Mouse (Mus musculus) urinary bladder, postnatal 4 days (tissue): Measurements from ENCODE around the gene Ugt1a9.
"Not testable (repeated sequence)": the region's sequence is repeated elsewhere in the genome, so short reads cannot be mapped to it uniquely, and the experiment has no call there.

Experiments used
- DNase-seq, 2 experiments: peaks; one replicate each; pipeline ENCODE4 v3.0.0; 2021 to 2022; ENCODE audit warnings: low spot score in 2 of 2

Ugt1a9 gene

DNA sequence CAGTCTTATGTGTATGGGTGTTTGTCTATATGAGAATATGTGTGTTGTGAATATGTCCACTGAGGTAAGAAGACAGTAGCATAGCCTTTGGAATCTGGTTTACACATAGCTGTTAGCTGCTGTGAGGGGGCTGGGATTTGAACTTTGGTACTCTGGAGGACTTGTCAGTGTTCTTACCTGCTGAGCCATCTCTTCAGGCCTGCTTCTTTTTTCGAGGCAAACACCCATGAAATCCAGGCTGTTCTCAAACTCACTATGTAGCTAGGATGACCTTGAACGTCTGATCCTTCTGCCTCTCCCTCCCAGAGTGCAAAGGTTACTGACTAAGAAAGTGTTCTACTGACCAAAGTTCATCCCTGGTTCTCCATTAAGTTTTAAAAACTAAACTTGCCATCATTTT is 35.1 kb downstream of the Ugt1a9 start:
- DNase-seq = no peak

- DNase-seq = not testable (repeated sequence)
These were observed 38.5 kb downstream of the Ugt1a9 start for GRCm38 (mm10) chr1:88109027-88109557.

DNA sequence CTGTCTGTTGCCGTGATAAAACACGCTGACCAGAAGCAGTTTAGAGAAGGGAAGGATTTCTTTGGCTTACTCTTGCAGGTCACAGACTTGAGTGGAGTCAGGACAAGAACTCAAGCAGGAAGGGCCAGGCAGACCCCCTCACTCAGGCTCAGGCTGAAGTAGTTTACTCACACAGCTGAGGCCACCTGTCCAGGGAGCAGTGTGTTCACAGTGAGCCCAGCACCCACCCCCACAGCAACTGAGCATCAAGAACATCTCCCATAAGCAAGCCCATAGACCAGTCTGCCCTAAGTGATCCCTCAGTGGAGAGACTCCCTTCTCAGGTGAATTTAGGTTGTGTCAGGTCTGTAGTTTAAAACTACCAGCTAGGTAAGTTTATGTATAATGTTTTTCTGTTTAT is 39.0 kb downstream of the Ugt1a9 start:
- not testable (repeated sequence) for DNase-seq

GRCm38 (mm10) chr1:88112769-88113168 is 42.2 kb downstream of the Ugt1a9 start:
- not testable (repeated sequence) for DNase-seq

DNA sequence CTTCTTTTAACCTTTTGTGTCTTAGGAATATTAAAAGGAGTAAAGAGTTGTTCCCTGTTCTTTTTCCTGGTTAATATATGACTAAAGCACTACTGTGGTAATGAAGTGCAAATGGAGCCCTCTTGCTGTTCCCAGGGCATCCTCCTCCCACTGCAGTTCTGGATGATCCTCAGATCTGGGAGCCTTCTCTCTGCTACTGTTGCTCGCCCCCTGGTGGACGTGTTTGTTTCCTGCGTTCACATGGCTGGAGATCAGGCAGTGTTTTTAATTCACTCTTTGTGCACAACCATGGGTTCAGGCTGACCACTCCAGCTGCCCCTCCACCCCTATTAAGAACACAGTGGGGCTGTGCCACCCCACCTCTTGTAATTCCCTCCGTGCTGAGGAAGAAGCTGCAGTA is 50.0 kb downstream of the Ugt1a9 start:
- DNase-seq = not testable (repeated sequence)

DNA sequence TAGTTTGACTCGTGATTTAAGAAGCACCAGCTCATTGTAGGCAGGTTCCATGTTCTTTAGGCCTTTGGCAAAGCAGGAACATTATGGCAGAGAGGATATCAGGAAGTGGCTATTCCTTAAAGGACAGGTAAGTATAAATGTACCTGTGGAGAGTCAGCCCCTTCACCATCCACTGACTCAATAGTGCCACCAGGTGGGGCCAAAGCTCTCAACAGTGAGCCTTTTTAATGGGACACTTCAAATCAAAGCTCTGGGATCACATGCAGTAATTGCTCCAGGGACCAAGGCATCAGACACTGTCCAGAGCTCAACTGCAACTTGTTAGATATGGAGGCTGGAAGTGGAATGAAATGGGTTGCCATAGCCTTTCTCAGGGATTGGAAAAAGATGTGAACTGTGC is 50.9 kb downstream of the Ugt1a9 start:
- DNase-seq = not testable (repeated sequence)

GRCm38 (mm10) chr1:88125827-88126360 is 55.3 kb downstream of the Ugt1a9 start:
- not testable (repeated sequence) for DNase-seq

DNA sequence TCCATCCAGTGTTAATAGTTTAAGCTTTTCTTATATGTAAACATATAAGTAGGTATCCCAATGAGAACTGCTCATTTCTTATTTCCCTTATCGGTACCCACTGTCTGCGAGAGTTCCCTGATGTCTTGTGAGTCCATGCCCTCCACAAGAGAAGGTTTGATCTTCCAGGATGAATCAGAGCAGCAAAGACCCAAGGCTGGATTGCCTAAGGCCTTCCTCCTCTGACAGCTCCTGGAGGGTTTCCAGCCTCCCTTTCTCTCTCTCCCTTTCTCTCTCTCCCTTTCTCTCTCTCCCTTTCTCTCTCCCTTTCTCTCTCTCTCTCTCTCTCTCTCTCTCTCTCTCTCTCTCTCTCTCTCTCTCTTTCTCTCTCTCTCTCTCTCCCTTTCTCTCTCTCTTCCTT is 58.5 kb downstream of the Ugt1a9 start:
- DNase-seq = not testable (repeated sequence)

DNA sequence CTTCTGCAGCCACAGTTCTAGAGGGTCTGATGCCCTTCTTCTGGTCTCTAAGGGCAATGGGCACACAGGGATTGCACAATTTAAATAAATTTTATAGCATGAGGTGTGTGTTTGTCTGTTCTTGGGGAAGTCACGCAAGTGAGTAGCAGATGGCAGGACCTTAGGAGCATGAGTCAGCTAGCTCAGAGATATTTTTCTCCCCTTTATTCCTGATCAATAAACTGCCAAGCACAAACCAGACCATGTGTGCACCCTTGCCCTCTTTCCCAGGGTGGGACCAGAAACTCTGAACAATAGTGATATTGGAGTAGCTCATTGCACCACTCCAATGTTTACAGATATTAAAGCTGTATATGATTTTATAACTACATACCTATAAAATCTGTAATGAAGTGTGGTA is 59.6 kb downstream of the Ugt1a9 start:
- not testable (repeated sequence) for DNase-seq

- no peak for DNase-seq
These were observed 63.4 kb downstream of the Ugt1a9 start for GRCm38 (mm10) chr1:88133908-88134456.

GRCm38 (mm10) chr1:88134457-88135011 is 63.9 kb downstream of the Ugt1a9 start, which contains the start of gene Ugt1a6a:
Gene Ugt1a6a (plus strand): TSS chr1:88134809.
- DNase-seq = peak in 1 of 2 experiments; percentile 51

DNA sequence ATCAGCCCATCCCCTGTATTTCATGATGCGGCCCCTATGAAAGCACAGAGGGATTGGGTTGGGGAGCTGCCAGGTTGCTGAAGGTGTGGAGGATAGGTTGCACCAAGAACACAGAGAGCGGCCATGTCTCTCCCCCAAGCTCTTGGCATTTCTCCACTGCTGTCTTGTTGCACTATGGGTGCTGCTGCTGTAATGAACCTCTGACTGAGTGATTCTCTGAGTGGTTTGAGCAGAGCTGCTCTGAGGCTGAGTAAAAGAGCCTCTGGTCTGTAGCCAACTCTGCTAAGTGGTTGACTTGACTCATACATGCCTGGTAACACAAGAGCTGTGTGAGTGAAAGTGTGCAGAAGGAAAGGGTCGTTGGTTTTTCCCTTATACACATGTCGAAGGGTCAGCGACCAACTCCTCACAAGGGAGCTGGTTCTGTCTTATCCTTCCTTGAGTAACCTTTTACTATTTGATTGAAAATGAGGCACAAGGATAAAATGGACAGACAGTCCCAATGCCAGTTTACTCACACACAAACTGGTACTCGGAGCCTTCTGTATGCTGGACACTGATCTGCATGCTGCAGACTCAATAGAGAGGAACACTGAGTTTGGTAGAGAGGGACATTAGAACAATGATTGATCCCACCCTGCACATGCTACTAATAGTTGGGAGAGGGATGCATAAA is 64.8 kb downstream of the Ugt1a9 start:
- DNase-seq = not testable (repeated sequence)

DNA sequence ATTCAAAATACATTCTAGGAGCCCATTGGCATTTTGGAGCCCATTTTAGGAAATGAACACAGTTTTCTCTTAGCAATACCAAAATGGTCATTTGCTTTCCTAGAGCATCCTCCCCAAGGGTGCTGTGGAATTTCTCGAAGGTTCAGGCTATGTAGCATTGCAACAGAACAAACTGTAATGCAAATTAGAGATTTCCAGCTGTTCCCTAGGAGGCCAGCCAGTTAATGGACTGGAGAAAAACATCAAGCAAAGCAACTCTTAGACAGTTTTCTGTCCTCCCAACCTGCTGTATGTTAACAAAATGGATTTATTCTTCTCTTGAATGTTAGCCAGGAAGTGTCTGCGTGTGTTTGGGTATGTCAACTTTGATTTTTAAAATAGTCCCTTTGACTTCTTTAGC is 66.0 kb downstream of the Ugt1a9 start:
- no peak for DNase-seq

- no peak for DNase-seq
These were observed 66.7 kb downstream of the Ugt1a9 start for GRCm38 (mm10) chr1:88137264-88137663.

GRCm38 (mm10) chr1:88138145-88138544 is 67.5 kb downstream of the Ugt1a9 start:
- DNase-seq = no peak

DNA sequence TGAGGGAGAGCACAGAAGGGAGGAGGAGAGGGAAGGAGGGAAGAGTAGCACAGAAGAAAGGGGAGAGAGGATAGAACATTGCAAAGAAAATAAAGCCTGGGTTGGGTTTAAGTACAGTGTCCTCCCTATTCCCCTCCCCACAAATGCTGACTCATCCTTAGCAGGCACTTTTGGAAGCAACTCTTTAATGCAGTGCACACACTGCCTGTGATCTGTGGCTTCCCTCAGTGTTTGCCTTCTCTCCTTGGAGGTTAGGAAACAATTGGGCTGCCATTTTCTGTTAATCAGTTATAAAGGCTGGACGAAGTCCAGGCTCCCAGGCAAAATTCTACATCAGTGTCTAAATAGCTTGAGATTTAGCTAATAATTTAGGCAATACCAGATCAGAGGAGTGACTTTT is 69.9 kb downstream of the Ugt1a9 start:
- DNase-seq = not testable (repeated sequence)

DNA sequence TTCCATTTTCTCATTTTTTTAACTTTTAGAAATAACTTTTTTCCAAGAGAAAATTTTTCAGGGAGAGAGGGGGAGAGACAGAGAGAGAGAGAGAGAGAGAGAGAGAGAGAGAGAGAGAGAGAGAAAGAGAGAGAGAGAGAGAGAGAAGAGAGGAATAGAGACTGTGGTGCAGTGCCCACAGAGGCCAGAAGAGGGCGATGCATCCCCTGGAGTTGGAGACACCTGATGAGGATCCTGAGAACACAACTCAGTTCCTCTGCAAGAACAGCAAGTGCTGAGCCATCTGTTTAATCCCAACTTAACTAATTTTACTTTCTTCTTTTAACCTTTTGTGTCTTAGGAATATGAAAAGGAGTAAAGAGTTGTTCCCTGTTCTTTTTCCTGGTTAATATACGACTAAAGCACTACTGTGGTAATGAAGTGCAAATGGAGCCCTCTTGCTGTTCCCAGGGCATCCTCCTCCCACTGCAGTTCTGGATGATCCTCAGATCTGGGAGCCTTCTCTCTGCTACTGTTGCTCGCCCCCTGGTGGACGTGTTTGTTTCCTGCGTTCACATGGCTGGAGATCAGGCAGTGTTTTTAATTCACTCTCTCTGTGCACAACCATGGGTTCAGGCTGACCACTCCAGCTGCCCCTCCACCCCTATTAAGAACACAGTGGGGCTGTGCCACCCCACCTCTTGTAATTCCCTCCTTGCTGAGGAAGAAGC is 73.5 kb downstream of the Ugt1a9 start:
- peak in 1 of 2 experiments; percentile 67 for DNase-seq

DNA sequence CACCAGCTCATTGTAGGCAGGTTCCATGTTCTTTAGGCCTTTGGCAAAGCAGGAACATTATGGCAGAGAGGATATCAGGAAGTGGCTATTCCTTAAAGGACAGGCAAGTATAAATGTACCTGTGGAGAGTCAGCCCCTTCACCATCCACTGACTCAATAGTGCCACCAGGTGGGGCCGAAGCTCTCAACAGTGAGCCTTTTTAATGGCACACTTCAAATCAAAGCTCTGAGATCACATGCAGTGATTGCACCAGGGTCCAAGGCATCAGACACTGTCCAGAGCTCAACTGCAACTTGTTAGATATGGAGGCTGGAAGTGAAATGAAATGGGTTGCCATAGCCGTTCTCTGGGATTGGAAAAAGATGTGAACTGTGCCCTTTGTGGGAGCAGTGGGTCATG is 74.7 kb downstream of the Ugt1a9 start:
- not testable (repeated sequence) for DNase-seq

GRCm38 (mm10) chr1:88150133-88150532 is 79.5 kb downstream of the Ugt1a9 start:
- not testable (repeated sequence) for DNase-seq

GRCm38 (mm10) chr1:88158430-88158829 is 87.8 kb downstream of the Ugt1a9 start:
- no peak for DNase-seq

DNA sequence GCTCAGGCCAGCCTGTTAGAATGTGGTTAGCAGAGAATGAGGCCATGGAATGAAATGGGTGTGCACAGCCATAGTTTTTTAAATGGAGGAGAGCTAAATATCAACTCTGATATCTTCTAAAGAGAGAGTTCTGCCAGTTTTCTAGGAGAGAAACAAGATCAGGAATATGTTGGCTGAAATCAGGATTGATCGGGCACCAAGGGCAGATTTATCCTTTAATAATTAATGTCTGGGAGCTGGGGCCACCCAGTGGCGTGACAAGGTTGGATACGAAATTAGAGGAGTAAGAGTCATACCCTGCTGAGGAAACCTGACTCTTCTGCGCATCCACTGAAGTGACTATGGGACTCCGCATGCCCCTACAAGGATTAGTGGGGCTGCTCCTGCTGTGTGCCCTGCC is 95.1 kb downstream of the Ugt1a9 start, which contains the start of gene Ugt1a5:
TSS of gene Ugt1a5 (plus strand) at position 302 of the 400 bp plus-strand sequence.
- no peak for DNase-seq

- DNase-seq = not testable (repeated sequence)
These were observed 101.6 kb downstream of the Ugt1a9 start for GRCm38 (mm10) chr1:88172190-88172589.
